Mouse (Mus musculus) gastrocnemius, postnatal 36 days (tissue): Measurements from ENCODE around the gene Pknox1. TPM values are rescaled to one million over a fixed set of nuclear protein-coding genes. Genes with fewer than 3 reads are reported as not detected.
"Not testable (repeated sequence)": the region's sequence is repeated elsewhere in the genome, so short reads cannot be mapped to it uniquely, and the experiment has no call there.

Experiments
- DNase-seq, 2 experiments: peaks; one replicate each; pipeline ENCODE4 v3.0.0; 2022
- intact Hi-C: fragments of 180-260 bp; cut with DNase I; formaldehyde crosslinking; loops from one replicate; pipeline ENCODE4 v1.15.1; 2025
- long read RNA-seq, 2 experiments: library from polyadenylated mRNA; stranded (forward); transcript quantifications; one replicate each; pipeline ENCODE4 v2.0.0; 2021
- total RNA-seq, 2 experiments: library from RNA; stranded (reverse); gene quantifications; 2 replicates each; pipeline ENCODE4 v1.2.3; 2021

The Pknox1 gene
- 1 to 10 TPM; 6.0 to 7.2 TPM for total RNA-seq
- long read RNA-seq, experiment 1, partial matches to known transcripts: 1 of 4 reads
- long read RNA-seq, experiment 1, other reads (novel, unspliced or antisense): 1 of 4 reads
- long read RNA-seq, experiment 2, full-length matches to known transcripts: 1 of 4 reads
- long read RNA-seq, experiment 2, partial matches to known transcripts: 0 of 4 reads
- long read RNA-seq, experiment 2, other reads (novel, unspliced or antisense): 3 of 4 reads

GRCm38 (mm10) chr17:31564015-31564857, at the start of gene Pknox1:
Pknox1 (plus strand) TSS chr17:31564734.
- intact Hi-C loops: no loop called here
- peak; percentile 98 for DNase-seq

- intact Hi-C loops: no loop called here
- DNase-seq: no peak
Measured at GRCm38 (mm10) chr17:31519344-31519945, 45.1 kb upstream of the Pknox1 start.

- peak; percentile 98 to 99 for DNase-seq
- intact Hi-C loops: loop anchor here (5.0 kb wide), 1 partner anchor 37 kb away; no protein-coding TSS in a partner anchor
Measured at GRCm38 (mm10) chr17:31519946-31520838, 44.3 kb upstream of the Pknox1 start, which contains the start of the genes Wdr4 and Ndufv3. Wdr4 (minus strand) TSS chr17:31519980. Ndufv3 (plus strand) TSS chr17:31520115.

- intact Hi-C loops: loop anchor here (5.0 kb wide), 1 partner anchor 36 kb away; no protein-coding TSS in a partner anchor
- peak in 1 of 2 experiments; percentile 39 for DNase-seq
Measured at GRCm38 (mm10) chr17:31520895-31521294, 43.6 kb upstream of the Pknox1 start.

GRCm38 (mm10) chr17:31521948-31522347, 42.6 kb upstream of the Pknox1 start:
- no peak for DNase-seq
- intact Hi-C loops: loop anchor here (5.0 kb wide), 1 partner anchor 35 kb away; no protein-coding TSS in a partner anchor

GRCm38 (mm10) chr17:31525114-31525513, 39.4 kb upstream of the Pknox1 start:
- no peak for DNase-seq
- intact Hi-C loops: loop anchor here (2.0 kb wide), 1 partner anchor 142 kb away; no protein-coding TSS in a partner anchor

- intact Hi-C loops: loop anchor here (2.0 kb wide), 1 partner anchor 141 kb away; no protein-coding TSS in a partner anchor
- no peak for DNase-seq
Measured at GRCm38 (mm10) chr17:31525816-31526215, 38.7 kb upstream of the Pknox1 start.

GRCm38 (mm10) chr17:31529314-31529713, 35.2 kb upstream of the Pknox1 start:
- intact Hi-C loops: no loop called here
- DNase-seq: no peak

GRCm38 (mm10) chr17:31531441-31532158, 32.9 kb upstream of the Pknox1 start:
- no peak for DNase-seq
- intact Hi-C loops: no loop called here

- DNase-seq, intact Hi-C loops: not testable (repeated sequence)
Measured at GRCm38 (mm10) chr17:31532331-31532730, 32.2 kb upstream of the Pknox1 start.

- intact Hi-C loops: no loop called here
- no peak for DNase-seq
Measured at GRCm38 (mm10) chr17:31535358-31535757, 29.2 kb upstream of the Pknox1 start.

- peak; percentile 46 to 51 for DNase-seq
- intact Hi-C loops: no loop called here
Measured at GRCm38 (mm10) chr17:31535871-31536629, 28.5 kb upstream of the Pknox1 start.

- intact Hi-C loops: no loop called here
- DNase-seq: no peak
Measured at GRCm38 (mm10) chr17:31540101-31540500, 24.4 kb upstream of the Pknox1 start.

GRCm38 (mm10) chr17:31540809-31541459, 23.6 kb upstream of the Pknox1 start:
- no peak for DNase-seq
- intact Hi-C loops: no loop called here

GRCm38 (mm10) chr17:31541460-31541831, 23.1 kb upstream of the Pknox1 start:
- intact Hi-C loops: no loop called here
- peak in 1 of 2 experiments; percentile 39 for DNase-seq

GRCm38 (mm10) chr17:31543574-31543973, 21.0 kb upstream of the Pknox1 start:
- no peak for DNase-seq
- intact Hi-C loops: no loop called here

GRCm38 (mm10) chr17:31546444-31547196, 17.9 kb upstream of the Pknox1 start:
- DNase-seq: no peak
- intact Hi-C loops: no loop called here
